Mouse (Mus musculus) limb, embryonic 12.5 days (tissue): ENCODE measurements around the gene Trim44. TPM values are rescaled to one million over a fixed set of nuclear protein-coding genes. Genes with fewer than 3 reads are reported as not detected.

Experiments used
- ATAC-seq: fragments of 200-750 bp; cut with Nextera tagmentation; 2 replicates; pipeline ENCODE4 v1.8.0; 2017; ENCODE audit warnings: low read depth, moderate TSS enrichment; ENCODE audit not compliant: insufficient number of reproducible peaks, insufficient read depth, low FRiP score, low TSS enrichment
- H3K27ac ChIP-seq: fragments of 300-500 bp; sonication (generic); 2 replicates; pipeline ENCODE4 v1.5.1; 2016; ENCODE audit warnings: mild to moderate bottlenecking, moderate library complexity
- H3K27me3 ChIP-seq: fragments of 300-500 bp; sonication (generic); 2 replicates; pipeline ENCODE4 v1.6.1; 2016; ENCODE audit warnings: mild to moderate bottlenecking, moderate library complexity
- H3K36me3 ChIP-seq: fragments of 300-500 bp; sonication (generic); 2 replicates; pipeline ENCODE4 v1.6.1; 2016; ENCODE audit warnings: mild to moderate bottlenecking, moderate library complexity
- H3K4me1 ChIP-seq: fragments of 300-500 bp; sonication (generic); replicated peaks from 2 replicates; pipeline ENCODE4 v1.6.1; 2016
- H3K4me2 ChIP-seq: fragments of 300-500 bp; sonication (generic); 2 replicates; pipeline ENCODE4 v1.6.1; 2016; ENCODE audit warnings: mild to moderate bottlenecking, moderate library complexity
- H3K4me3 ChIP-seq: fragments of 300-500 bp; sonication (generic); replicated peaks from 2 replicates; pipeline ENCODE4 v1.5.1; 2016; ENCODE audit warnings: mild to moderate bottlenecking
- H3K9ac ChIP-seq: fragments of 300-500 bp; sonication (generic); replicated peaks from 2 replicates; pipeline ENCODE4 v1.6.1; 2016; ENCODE audit warnings: mild to moderate bottlenecking, moderate library complexity
- H3K9me3 ChIP-seq: fragments of 300-500 bp; sonication (generic); 2 replicates; pipeline ENCODE4 v1.6.1; 2016; ENCODE audit warnings: mild to moderate bottlenecking, moderate library complexity
- WGBS: fragments of 180-500 bp; shearing (Covaris S2); methylation state at CpG from one replicate; pipeline ENCODE4 v1.1.7; 2016; 5-methylcytosine and 5-hydroxymethylcytosine counted together
- polyA plus RNA-seq: library from polyadenylated mRNA; unstranded; fragments of >200 nt; fragmentation: Nextera tagmentation; extraction: Ambion mirVana; gene quantifications from 2 replicates; pipeline ENCODE4 v1.2.1, GENCODE M21; 2016

Trim44 gene
- polyA plus RNA-seq, 1 experiment from 2014 or later, result 51.4 TPM

DNA sequence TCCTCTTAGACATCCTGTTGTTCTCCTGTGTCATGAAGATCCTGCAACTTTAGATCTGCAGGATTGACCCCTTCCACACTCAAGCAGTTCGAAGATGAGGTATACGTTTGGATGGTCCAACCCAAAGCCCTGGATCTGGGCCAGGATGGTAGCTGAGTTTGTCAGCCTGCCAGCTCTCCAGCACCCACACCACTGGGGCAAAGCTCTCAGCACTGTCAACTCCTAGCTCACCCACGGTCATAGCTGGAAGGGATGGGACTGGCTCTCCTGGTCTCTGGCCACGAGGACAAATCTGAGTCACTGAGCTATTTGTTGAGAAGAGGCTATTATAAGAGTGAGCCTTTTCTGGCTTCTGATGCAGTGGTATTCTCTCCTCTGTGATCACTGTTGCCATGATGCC is 155.0 kb downstream of the Trim44 start:
- Histone ChIP-seq H3K27ac (no peak overlapping the region), H3K4me2 (no peak overlapping the region), H3K27me3 (peaks cover 10% of the 10 kb centered on the region; the same call in 1 of the 2 replicates), H3K4me3 (no peak overlapping the region), H3K9me3 (no peaks in the 10 kb centered on the region), H3K36me3 (no peaks in the 10 kb centered on the region), H3K4me1 (peaks cover 2% of the 10 kb centered on the region), H3K9ac (no peak overlapping the region)
- ATAC-seq, result no peak
- 80% methylated on average over 4 of the region's 4 CpGs for WGBS

Other genes starting within 250 kb of the Trim44 start
- gene Ldlrad3, start 221.4 kb downstream of the Trim44 start, polyA plus RNA-seq, result 66.2 and 68.2 TPM in 2 replicates
- 32.5 and 34.9 TPM in 2 replicates for gene Fjx1, start 44.7 kb upstream of the Trim44 start, polyA plus RNA-seq
- gene Pamr1, start 142.2 kb upstream of the Trim44 start, polyA plus RNA-seq, result 18.8 and 20.6 TPM in 2 replicates